Mouse (Mus musculus) mouse embryonic stem cell (cell line): ENCODE results near the gene Ppa2.

ENCODE experiments used
- in situ Hi-C, 2 experiments: fragments of 300-500 bp; cut with MboI; formaldehyde crosslinking; loops; 1 replicate in 1 of 2; 3 replicates in 1 of 2; pipeline ENCODE4 v1.14.3; 2019 to 2020; ENCODE audit warnings: low sequenced_read_pairs in 2 of 2, low pct_unique_long_range_greater_than_20kb in 1 of 2, mixed read lengths in 1 of 2; ENCODE audit not compliant: unreplicated experiment in 1 of 2

The Ppa2 gene

GRCm38 (mm10) chr3:133309954-133310808, at the start of gene Ppa2:
Ppa2 (plus strand) TSS chr3:133310110.
- in situ Hi-C loops: no loop called here

DNA sequence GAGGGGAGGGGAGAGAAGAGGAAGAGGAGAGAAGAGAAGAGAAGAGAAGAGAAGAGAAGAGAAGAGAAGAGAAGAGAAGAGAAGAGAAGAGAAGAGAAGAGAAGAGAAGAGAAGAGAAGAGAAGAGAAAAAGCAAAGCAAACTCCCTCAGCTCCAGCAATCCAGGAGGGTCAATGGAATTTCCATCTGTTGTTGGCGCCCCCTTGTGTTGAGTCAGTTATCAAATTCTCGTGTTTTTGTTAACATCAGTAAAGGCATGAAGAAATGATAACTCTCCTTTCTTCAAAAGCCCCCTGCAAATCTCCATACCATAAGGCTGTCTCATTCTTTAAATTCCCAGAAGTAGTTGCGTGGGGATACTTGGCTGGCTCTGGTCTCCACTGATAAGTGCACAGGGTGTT, 38.0 kb upstream of the Ppa2 start:
- in situ Hi-C loops: no loop called here

DNA sequence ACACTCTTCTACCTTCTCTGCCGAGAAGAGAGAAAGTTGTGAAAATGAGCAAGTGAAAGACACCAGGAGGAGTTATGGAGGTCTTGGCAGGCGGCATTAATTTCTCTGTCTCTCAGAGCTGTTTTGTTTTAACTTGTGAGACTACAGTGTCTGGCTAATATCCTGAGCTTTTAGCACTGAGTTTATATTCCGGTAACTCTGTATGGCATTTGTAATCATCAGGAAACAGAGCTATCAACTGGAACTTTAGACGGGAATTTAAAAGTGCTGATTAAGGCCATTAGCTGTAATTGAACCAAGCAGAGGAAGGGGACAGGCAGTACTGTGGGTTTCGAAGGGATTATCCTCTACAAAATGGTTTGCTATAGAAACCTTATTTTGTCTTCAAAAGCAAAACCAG, 25.3 kb upstream of the Ppa2 start:
- in situ Hi-C loops: no loop called here

DNA sequence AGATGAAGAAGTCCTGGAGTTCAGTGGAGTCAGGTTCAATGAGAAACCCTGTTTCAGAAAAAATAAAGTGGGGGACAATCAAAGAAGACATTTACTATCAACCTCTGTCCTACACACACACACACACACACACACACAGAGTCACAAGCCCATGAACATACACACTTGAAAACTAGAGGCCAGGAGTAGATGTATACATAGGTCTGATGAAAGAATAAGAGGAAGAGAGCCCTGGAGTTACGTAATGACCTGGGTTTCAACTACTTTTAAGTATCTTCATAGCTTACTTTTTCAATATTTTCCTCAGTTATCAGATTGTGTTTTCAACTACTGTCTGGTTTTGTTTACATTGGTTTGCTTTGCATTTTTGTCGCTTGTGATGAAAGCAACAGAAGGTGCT, 21.1 kb upstream of the Ppa2 start:
- in situ Hi-C loops: no loop called here

GRCm38 (mm10) chr3:133304328-133304727, 5.6 kb upstream of the Ppa2 start:
- in situ Hi-C loops: no loop called here

GRCm38 (mm10) chr3:133308361-133308760, 1.5 kb upstream of the Ppa2 start:
- in situ Hi-C loops: no loop called here

- in situ Hi-C loops: no loop called here
These were observed 551 bp upstream of the Ppa2 start for GRCm38 (mm10) chr3:133309359-133309758.

GRCm38 (mm10) chr3:133310809-133311179, 884 bp downstream of the Ppa2 start:
- in situ Hi-C loops: no loop called here

DNA sequence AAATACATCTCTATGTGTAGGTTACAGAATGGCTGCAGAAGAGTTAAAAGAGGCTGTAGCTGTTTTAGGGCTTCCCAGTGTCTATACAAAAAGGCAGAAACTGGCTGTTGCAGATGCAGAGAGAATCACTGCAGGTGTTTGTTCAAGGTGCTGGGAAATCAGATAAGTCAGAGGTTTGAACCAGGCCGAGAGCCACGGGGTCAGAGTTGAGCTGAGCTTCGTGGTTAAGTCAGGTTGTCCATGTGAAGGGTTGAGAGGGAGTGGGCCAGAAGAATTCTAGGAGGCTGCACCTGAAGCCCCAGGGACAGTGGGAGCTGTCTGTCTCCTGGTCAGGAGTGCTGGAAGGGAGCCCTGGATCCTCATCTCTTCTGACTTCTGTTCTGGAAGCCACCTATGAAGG, 2.4 kb downstream of the Ppa2 start:
- in situ Hi-C loops: no loop called here

DNA sequence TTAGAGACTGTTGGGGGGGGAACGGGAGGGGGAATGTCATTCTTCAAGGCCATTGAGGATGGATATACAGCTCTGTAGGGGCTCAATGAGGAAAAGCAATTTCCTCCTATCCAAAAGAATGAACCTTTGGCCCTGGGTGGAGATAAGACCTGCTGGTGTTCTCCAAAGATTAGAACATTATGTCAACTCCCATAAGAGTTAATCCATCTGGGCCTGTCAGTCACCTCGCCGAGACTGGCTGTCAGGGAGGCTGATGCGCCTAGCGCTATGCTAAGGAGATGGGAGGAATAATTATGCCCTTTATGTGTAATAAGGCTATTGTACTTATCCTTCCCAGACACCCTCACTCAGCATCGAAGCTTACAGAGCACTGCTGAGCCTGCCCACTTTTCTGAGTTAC, 2.9 kb downstream of the Ppa2 start:
- in situ Hi-C loops: no loop called here

DNA sequence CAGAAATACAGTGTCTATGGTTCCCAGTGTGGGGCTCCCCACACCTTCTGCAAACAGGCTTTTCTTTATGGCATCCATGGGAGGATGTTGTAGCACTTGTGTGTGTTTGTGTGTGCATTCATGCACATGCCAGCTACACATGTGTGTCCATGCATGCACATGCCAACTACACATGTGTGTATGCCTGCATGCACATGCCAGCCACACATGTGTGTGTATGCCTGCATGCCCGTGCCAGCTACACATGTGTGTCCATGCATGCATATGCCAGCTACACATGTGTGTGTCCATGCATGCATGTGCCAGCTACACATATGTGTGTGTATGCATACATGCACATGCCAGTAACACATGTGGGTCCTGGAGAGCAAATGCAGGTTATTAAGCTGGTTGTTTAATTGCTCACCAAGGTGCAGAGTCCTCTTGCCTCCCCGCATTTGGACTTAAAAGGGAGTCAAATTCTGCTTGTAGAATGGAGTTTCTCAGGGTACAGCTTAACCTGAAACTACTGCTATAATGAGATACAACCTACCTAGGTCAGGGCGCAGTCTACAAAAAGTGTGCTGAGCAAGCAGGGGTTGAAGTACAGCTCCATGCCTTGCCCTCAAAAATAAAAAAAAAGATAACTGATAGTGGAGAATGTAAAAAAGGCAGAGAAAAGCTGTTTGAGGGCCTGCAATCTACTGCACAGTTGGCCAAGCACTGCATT, 3.7 kb downstream of the Ppa2 start:
- in situ Hi-C loops: no loop called here

DNA sequence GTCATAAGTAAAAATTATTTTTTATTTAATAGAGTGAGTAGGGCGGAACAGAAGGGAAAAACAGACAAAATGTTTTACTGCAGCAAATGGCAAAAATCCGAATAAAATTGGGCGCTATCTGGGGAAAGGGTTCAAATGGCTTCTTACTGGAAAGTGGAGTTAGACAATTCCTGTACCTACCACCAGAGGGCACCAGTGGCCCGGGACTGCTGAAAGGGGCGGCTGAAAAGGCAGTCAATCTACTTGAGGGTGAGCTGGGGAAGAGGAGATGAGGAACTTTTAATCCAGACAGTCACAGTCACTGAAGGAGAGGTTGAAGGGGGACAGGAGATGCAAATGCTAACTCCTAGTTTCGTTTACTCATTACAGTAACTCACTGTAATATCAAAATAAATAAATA, 4.6 kb downstream of the Ppa2 start:
- in situ Hi-C loops: no loop called here

GRCm38 (mm10) chr3:133315011-133315410, 5.1 kb downstream of the Ppa2 start:
- in situ Hi-C loops: no loop called here

DNA sequence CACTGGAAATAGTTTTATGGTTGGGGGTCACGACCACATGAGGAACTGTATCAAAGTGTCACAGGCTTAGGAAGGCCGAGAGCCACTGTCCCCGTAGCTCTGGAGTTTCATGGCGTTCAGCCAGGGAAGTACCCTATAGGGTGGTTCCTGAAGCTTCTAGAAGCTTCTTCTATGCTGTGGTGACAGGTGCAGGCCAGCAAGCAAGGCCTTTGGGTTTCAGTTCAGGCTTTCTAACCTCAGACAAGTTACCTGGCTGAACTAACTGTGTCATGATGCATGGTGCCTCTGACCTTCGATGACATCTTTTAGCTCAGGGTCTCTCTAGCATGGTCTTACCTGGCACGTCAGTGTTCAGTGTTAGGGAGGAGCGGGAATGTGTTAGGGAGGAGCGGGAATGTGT, 5.7 kb downstream of the Ppa2 start:
- in situ Hi-C loops: no loop called here

DNA sequence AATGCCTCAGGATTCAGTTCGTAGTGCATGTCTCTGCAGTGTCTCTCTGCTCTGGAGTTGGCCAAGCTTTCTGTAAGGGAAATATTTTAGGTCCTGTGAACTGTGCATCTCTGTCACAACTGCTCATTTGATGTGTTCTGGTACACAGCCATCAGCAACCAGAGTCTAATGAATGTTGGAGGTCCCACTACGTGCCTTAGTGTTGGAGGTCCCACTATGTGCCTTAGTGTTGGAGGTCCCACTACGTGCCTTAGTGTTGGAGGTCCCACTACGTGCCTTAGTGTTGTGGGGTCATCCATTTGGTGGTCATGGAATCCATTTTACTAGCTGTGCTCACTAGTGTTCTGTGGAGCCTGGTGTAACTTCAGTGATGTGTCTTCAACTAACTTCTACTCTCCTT, 7.9 kb downstream of the Ppa2 start:
- in situ Hi-C loops: no loop called here

DNA sequence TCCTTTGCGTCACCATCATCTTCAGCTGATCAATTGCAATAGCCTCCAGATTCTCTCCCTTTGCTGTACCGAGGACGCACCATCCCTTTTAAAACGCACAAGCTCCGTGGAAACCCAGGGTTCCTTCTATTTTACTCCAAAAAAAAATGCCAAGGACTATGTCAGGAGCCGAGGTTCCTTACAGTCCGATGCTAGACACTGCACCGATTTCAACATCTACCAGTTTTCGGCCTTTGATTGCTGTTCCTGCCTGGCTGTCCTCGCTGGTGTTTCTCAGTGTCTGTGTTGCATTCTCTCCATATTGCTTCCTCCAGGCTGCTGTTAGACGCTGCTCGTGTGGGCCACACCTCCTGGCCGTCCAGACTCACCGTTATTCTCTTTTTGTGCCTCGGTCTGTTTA, 8.7 kb downstream of the Ppa2 start:
- in situ Hi-C loops: no loop called here

DNA sequence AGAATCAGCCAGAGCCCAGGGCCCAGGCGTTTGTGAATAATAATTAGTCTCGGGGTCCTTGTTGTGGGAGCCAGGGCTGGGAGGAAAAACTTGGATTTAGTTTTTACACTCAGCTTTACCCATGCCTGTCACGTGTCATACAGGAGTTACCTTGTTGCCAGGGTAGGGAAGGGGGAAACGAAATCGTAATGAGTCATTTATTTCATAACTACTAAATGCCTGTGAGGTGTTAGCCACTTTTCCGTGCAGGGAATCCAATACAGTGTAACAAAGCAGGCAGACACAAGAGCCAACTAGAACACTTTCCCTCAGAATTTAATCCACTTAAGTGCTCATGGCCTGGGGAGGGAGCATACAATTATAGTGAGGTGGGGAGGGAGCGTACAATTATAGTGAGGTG, 9.9 kb downstream of the Ppa2 start:
- in situ Hi-C loops: no loop called here

DNA sequence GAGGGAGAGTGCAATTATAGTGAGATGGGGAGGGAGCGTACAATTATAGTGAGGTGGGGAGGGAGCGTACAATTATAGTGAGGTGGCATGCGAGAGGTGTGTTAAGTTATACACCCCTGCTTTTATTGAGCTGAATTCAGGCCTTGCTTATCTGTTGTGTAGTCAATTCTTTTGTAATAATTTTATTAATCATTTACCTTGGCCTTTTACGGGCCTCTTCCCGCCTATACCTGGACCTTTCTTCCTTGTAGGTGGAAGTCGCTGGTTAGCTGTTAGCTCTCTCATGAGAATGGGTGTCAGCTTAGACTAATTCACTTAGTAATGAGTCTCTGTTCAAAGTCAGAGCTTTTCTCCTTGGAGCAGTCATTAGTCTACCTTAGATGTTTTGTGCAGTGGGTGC, 10.4 kb downstream of the Ppa2 start:
- in situ Hi-C loops: no loop called here

- in situ Hi-C loops: no loop called here
These were observed 12.0 kb downstream of the Ppa2 start for GRCm38 (mm10) chr3:133321928-133322327.

GRCm38 (mm10) chr3:133322552-133322951, 12.6 kb downstream of the Ppa2 start:
- in situ Hi-C loops: no loop called here
